Comparison of ENCODE assay signal across 8 mouse cellular contexts in the genomic region with DNA sequence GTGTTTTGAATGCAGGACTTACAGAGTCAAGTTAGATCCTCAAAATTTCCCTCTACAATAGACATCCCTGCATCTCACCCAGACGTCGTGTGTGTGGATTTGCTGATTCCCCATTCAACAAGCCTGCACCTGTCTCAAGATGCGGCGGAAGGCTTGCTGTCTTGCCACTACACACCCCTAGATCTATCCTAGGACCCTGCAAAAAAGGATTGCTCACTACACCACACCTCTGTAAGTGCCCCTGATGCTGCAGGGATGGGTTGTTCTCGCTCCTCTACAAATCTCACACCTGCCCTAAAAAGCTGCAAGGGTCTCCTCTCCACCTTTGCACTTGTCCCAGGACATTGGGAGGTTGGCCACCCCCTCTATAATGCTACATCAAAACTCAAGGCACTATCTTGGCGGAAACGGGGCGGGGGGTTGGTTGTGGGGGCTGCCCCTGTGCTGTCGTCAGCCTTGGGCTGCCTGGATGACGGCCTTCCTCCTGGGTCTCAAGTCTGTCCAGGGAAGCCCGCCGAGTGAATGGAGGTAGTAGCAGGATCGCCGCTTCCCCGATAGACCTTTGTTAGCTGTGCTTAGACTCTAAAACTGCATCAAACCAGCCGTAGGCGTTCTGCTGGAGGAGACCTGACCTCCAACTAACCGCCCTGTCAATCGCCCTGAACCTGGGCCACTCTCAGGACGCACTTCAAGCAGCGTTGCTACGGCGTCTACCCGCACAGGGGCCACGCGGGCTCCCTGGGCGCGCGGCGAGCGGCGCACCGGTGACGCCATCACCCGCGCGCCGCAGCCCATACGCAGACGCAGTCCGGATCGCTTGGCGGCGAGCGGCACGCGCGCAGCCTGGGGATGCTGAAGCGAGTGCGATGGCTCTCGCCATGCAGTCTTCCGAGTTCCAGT. TPM values are rescaled to one million over a fixed set of nuclear protein-coding genes. Genes with fewer than 3 reads are reported as not detected.
A peak's percentile ranks its signal among the peaks of the same experiment; 100 is the strongest.
DNase-seq lines count a peak whose midpoint lies in the region; ATAC-seq and TF ChIP-seq lines count a peak whose summit lies in the region.

TSS of gene Rrp1b (plus strand) at position 492 of the 900 bp plus-strand sequence.
TSS of gene Hsf2bp (minus strand) at position 741 of the 900 bp plus-strand sequence.

- H3K4me1 ChIP-seq in bone marrow macrophage, adult 2 months (ENCODE audit: control insufficient read depth, insufficient read depth, low read length), result peaks cover 26% of the 10 kb centered on the region
- peaks cover 13% of the 10 kb centered on the region for H3K4me1 ChIP-seq in embryonic fibroblast, embryonic 13.5 days (ENCODE audit: control insufficient read depth, insufficient read depth, low read length)
- H3K4me1 ChIP-seq in heart, embryonic 12.5 days (replicated peaks), result peaks cover 24% of the 10 kb centered on the region
- H3K4me1 ChIP-seq in kidney, postnatal 0 days (replicated peaks; ENCODE audit: insufficient read depth, low read length), result peaks cover 21% of the 10 kb centered on the region; the same call in 1 of the 2 replicates
- peaks cover 43% of the 10 kb centered on the region for H3K4me1 ChIP-seq in liver, embryonic 13.5 days (replicated peaks)
- H3K4me1 ChIP-seq in stomach, embryonic 15.5 days, result peaks cover 19% of the 10 kb centered on the region

- WGBS in heart, embryonic 12.5 days, result 4% methylated on average over 52 of the region's 52 CpGs
- 5% methylated on average over 52 of the region's 52 CpGs for WGBS in kidney, postnatal 0 days
- 5% methylated on average over 52 of the region's 52 CpGs for WGBS in liver, embryonic 13.5 days (ENCODE audit: insufficient replicate concordance)
- 5% methylated on average over 52 of the region's 52 CpGs for WGBS in stomach, embryonic 15.5 days

- TF ChIP-seq POLR2A in bone marrow macrophage, adult 2 months (IDR thresholded peaks at IDR 0.05; ENCODE audit: borderline replicate concordance, low read depth, low read length), result peak; percentile 95; the same call in 1 of the 2 replicates
- peak; percentile 98 for TF ChIP-seq POLR2A in embryonic fibroblast, embryonic 13.5 days (IDR thresholded peaks at IDR 0.05; ENCODE audit: low read depth, low read length)

- peak within 1 kb of the TSS; percentile 53 for H3K27ac ChIP-seq in bone marrow macrophage, adult 2 months (ENCODE audit: insufficient read depth, low read depth, low read length)
- H3K27ac ChIP-seq in embryonic fibroblast, embryonic 13.5 days (ENCODE audit: insufficient read depth, low read length), result peak within 1 kb of the TSS; percentile 6; the same call in 1 of the 2 replicates
- H3K27ac ChIP-seq in heart, embryonic 12.5 days (ENCODE audit: poor library complexity, severe bottlenecking), result peak within 1 kb of the TSS; percentile 71
- peak within 1 kb of the TSS; percentile 82 for H3K27ac ChIP-seq in kidney, postnatal 0 days
- H3K27ac ChIP-seq in liver, embryonic 13.5 days, result peak within 1 kb of the TSS; percentile 73
- H3K27ac ChIP-seq in stomach, embryonic 15.5 days, result peak within 1 kb of the TSS; percentile 75

- peak; percentile 89 for DNase-seq in CD4-positive helper T cell, adult 2 months (ENCODE audit: low read depth, low spot score)
- DNase-seq in kidney, postnatal 0 days (ENCODE audit: low spot score), result peak; percentile 85
- peak; percentile 48 for DNase-seq in liver, embryonic 13.5 days
- peak; percentile 86 for DNase-seq in neural tube, embryonic 10.5 days (ENCODE audit: extremely low spot score, low spot score)

- TF ChIP-seq CTCF in bone marrow macrophage, adult 2 months (IDR thresholded peaks at IDR 0.05; ENCODE audit: low read depth, low read length), result no peak
- no peak for TF ChIP-seq CTCF in embryonic fibroblast, embryonic 13.5 days (IDR thresholded peaks at IDR 0.05; ENCODE audit: borderline replicate concordance, insufficient read depth, low read length)
- TF ChIP-seq CTCF in kidney, postnatal 0 days (IDR thresholded peaks at IDR 0.05; ENCODE audit: low read depth), result no peak

- peak within 1 kb of the TSS; percentile 87 for H3K4me2 ChIP-seq in heart, embryonic 12.5 days
- peak within 1 kb of the TSS; percentile 96 for H3K4me2 ChIP-seq in kidney, postnatal 0 days (ENCODE audit: low read length)
- H3K4me2 ChIP-seq in liver, embryonic 13.5 days, result peak within 1 kb of the TSS; percentile 89
- H3K4me2 ChIP-seq in stomach, embryonic 15.5 days, result peak within 1 kb of the TSS; percentile 88

- no peaks in the 10 kb centered on the region for H3K9me3 ChIP-seq in heart, embryonic 12.5 days (replicated peaks)
- no peaks in the 10 kb centered on the region for H3K9me3 ChIP-seq in kidney, postnatal 0 days (replicated peaks; ENCODE audit: low read length)
- no peaks in the 10 kb centered on the region for H3K9me3 ChIP-seq in liver, embryonic 13.5 days (replicated peaks)
- H3K9me3 ChIP-seq in stomach, embryonic 15.5 days, result no peaks in the 10 kb centered on the region

- peak within 1 kb of the TSS; percentile 85 for H3K4me3 ChIP-seq in bone marrow macrophage, adult 2 months (ENCODE audit: insufficient read depth, low read length)
- peak within 1 kb of the TSS; percentile 82 for H3K4me3 ChIP-seq in embryonic fibroblast, embryonic 13.5 days (ENCODE audit: insufficient read depth, low read length)
- peak within 1 kb of the TSS; percentile 87 for H3K4me3 ChIP-seq in heart, embryonic 12.5 days
- H3K4me3 ChIP-seq in kidney, postnatal 0 days (replicated peaks; ENCODE audit: low read depth, low read length), result peak within 1 kb of the TSS; percentile 93
- peak within 1 kb of the TSS; percentile 90 for H3K4me3 ChIP-seq in liver, embryonic 13.5 days (replicated peaks)
- H3K4me3 ChIP-seq in stomach, embryonic 15.5 days (replicated peaks), result peak within 1 kb of the TSS; percentile 74

- peaks cover 4% of the 10 kb centered on the region; the same call in 1 of the 2 replicates for H3K36me3 ChIP-seq in heart, embryonic 12.5 days
- H3K36me3 ChIP-seq in kidney, postnatal 0 days (ENCODE audit: insufficient read depth, low read length), result 0 out of 2 replicates have a peak, but pooled peaks cover 5% of the 10 kb centered on the region
- H3K36me3 ChIP-seq in liver, embryonic 13.5 days, result 0 out of 2 replicates have a peak, but pooled peaks cover 9% of the 10 kb centered on the region
- no peaks in the 10 kb centered on the region for H3K36me3 ChIP-seq in stomach, embryonic 15.5 days

- peak; percentile 90 for ATAC-seq in heart, embryonic 12.5 days (ENCODE audit: insufficient number of reproducible peaks, low FRiP score)
- ATAC-seq in kidney, postnatal 0 days (replicated peaks; ENCODE audit: low FRiP score, low read depth), result peak; percentile 93
- peak; percentile 86 for ATAC-seq in liver, embryonic 13.5 days (ENCODE audit: low read depth)
- ATAC-seq in stomach, embryonic 15.5 days (ENCODE audit: insufficient read depth, low FRiP score, low read depth), result peak; percentile 91

- no peaks in the 10 kb centered on the region for H3K27me3 ChIP-seq in heart, embryonic 12.5 days (replicated peaks)
- no peaks in the 10 kb centered on the region for H3K27me3 ChIP-seq in kidney, postnatal 0 days (ENCODE audit: insufficient read depth, low read length)
- no peaks in the 10 kb centered on the region for H3K27me3 ChIP-seq in liver, embryonic 13.5 days
- H3K27me3 ChIP-seq in stomach, embryonic 15.5 days (replicated peaks), result no peaks in the 10 kb centered on the region

- peak within 1 kb of the TSS; percentile 86 for H3K9ac ChIP-seq in heart, embryonic 12.5 days
- H3K9ac ChIP-seq in kidney, postnatal 0 days (ENCODE audit: low read depth, low read length), result peak within 1 kb of the TSS; percentile 77
- H3K9ac ChIP-seq in liver, embryonic 13.5 days, result peak within 1 kb of the TSS; percentile 80
- H3K9ac ChIP-seq in stomach, embryonic 15.5 days, result peak within 1 kb of the TSS; percentile 73

RNA-seq across cellular contexts. Expression of gene Rrp1b, which starts in this region (rescaled TPM):
- 9.6 and 11.2 TPM in 2 replicates for polyA plus RNA-seq in bone marrow macrophage, adult 2 months (2012; ENCODE audit: insufficient read depth, insufficient read length, missing spikeins)
- 30.0 and 38.6 TPM in 2 replicates for polyA plus RNA-seq in embryonic fibroblast, embryonic 13.5 days (2011; ENCODE audit: insufficient read length, low read depth, missing spikeins)
- 39.9 and 44.1 TPM in 2 replicates for polyA plus RNA-seq in heart, embryonic 12.5 days (2016; fragmentation: Nextera tagmentation; extraction: Ambion mirVana)
- 38.0 and 46.3 TPM in 2 replicates for polyA plus RNA-seq in kidney, postnatal 0 days (2015; fragmentation: Nextera tagmentation; extraction: Ambion mirVana)
- polyA plus RNA-seq in liver, embryonic 13.5 days (2015; fragmentation: Nextera tagmentation; extraction: Ambion mirVana), result 43.9 and 44.1 TPM in 2 replicates
- polyA plus RNA-seq in stomach, embryonic 15.5 days (2015; fragmentation: Nextera tagmentation; extraction: Ambion mirVana), result 43.4 and 50.8 TPM in 2 replicates

RNA-seq across cellular contexts. Expression of gene Hsf2bp, which starts in this region (rescaled TPM):
- polyA plus RNA-seq in bone marrow macrophage, adult 2 months (2012; ENCODE audit: insufficient read depth, insufficient read length, missing spikeins), result 0.55 TPM in 1 of 2 replicates, not detected in the other
- polyA plus RNA-seq in embryonic fibroblast, embryonic 13.5 days (2011; ENCODE audit: insufficient read length, low read depth, missing spikeins), result not detected in 2 replicates
- 0.41 and 0.60 TPM in 2 replicates for polyA plus RNA-seq in heart, embryonic 12.5 days (2016; fragmentation: Nextera tagmentation; extraction: Ambion mirVana)
- 2.9 and 3.1 TPM in 2 replicates for polyA plus RNA-seq in kidney, postnatal 0 days (2015; fragmentation: Nextera tagmentation; extraction: Ambion mirVana)
- polyA plus RNA-seq in liver, embryonic 13.5 days (2015; fragmentation: Nextera tagmentation; extraction: Ambion mirVana), result 0.15 and 0.25 TPM in 2 replicates
- 0.48 and 0.50 TPM in 2 replicates for polyA plus RNA-seq in stomach, embryonic 15.5 days (2015; fragmentation: Nextera tagmentation; extraction: Ambion mirVana)

Comparison
In these comparisons a context has a peak if more than half of its experiments do, and no peak if none do; other contexts are left out.
1. Peak in every context shown above with its lines: DNase-seq, ATAC-seq, H3K4me3 ChIP-seq and H3K27ac ChIP-seq.
2. H3K27ac ChIP-seq: peak in every context shown above with its lines; median percentile 82 in kidney, postnatal 0 days; 75 in stomach, embryonic 15.5 days; 73 in liver, embryonic 13.5 days; 71 in heart, embryonic 12.5 days; 53 in bone marrow macrophage, adult 2 months; 6 in embryonic fibroblast, embryonic 13.5 days.